In genomic region chr6:101997629-101998028, GRCm38 (mm10) we compare ENCODE assay signal across 12 mouse cellular contexts.
DNase-seq lines count a peak whose midpoint lies in the region; ATAC-seq and TF ChIP-seq lines count a peak whose summit lies in the region.
"Had no signal": no experiment of that assay in that cellular context is flagged by ENCODE, and none has a peak within 500 bp of the region (broad histone marks: within the 10 kb centered on the region; RNA-seq: fewer than 3 reads in every experiment).

No protein-coding gene starts in this region.

- H3K36me3 ChIP-seq in hindbrain, embryonic 13.5 days = no peaks in the 10 kb centered on the region
- no peaks in the 10 kb centered on the region for H3K36me3 ChIP-seq in hindbrain, embryonic 14.5 days (replicated peaks; ENCODE audit: control insufficient read depth, insufficient read depth)
- H3K36me3 ChIP-seq in heart, embryonic 13.5 days = no peaks in the 10 kb centered on the region
- H3K36me3 ChIP-seq: liver, embryonic 15.5 days had no signal

- H3K27me3 ChIP-seq in hindbrain, embryonic 13.5 days = no peaks in the 10 kb centered on the region
- no peaks in the 10 kb centered on the region for H3K27me3 ChIP-seq in hindbrain, embryonic 14.5 days (ENCODE audit: control insufficient read depth, insufficient read depth, low read length)
- no peaks in the 10 kb centered on the region for H3K27me3 ChIP-seq in heart, embryonic 13.5 days (replicated peaks)
- H3K27me3 ChIP-seq: liver, embryonic 15.5 days had no signal

- H3K9me3 ChIP-seq in hindbrain, embryonic 13.5 days = no peaks in the 10 kb centered on the region
- H3K9me3 ChIP-seq in hindbrain, embryonic 14.5 days (ENCODE audit: control insufficient read depth, low read length) = no peaks in the 10 kb centered on the region
- no peaks in the 10 kb centered on the region for H3K9me3 ChIP-seq in heart, embryonic 13.5 days
- H3K9me3 ChIP-seq: liver, embryonic 15.5 days had no signal

- 0 out of 2 replicates have a peak, but pooled peaks cover 3% of the 10 kb centered on the region for H3K4me1 ChIP-seq in hindbrain, embryonic 13.5 days (replicated peaks)
- H3K4me1 ChIP-seq in hindbrain, embryonic 14.5 days (replicated peaks; ENCODE audit: control insufficient read depth, insufficient read depth, low read length) = peaks cover 4% of the 10 kb centered on the region; the same call in 1 of the 2 replicates
- peaks cover 2% of the 10 kb centered on the region; the same call in 1 of the 2 replicates for H3K4me1 ChIP-seq in bone marrow macrophage, adult 2 months (ENCODE audit: control insufficient read depth, insufficient read depth, low read length)
- 0 out of 2 replicates have a peak, but pooled peaks cover 5% of the 10 kb centered on the region for H3K4me1 ChIP-seq in heart, embryonic 13.5 days
- H3K4me1 ChIP-seq: liver, embryonic 15.5 days had no signal

- H3K4me2 ChIP-seq in hindbrain, embryonic 13.5 days = no peak overlapping the region
- H3K4me2 ChIP-seq in hindbrain, embryonic 14.5 days (replicated peaks) = no peak overlapping the region
- H3K4me2 ChIP-seq in heart, embryonic 13.5 days = no peak overlapping the region
- H3K4me2 ChIP-seq: liver, embryonic 15.5 days had no signal

- DNase-seq in hindbrain, embryonic 14.5 days (ENCODE audit: low spot score) = no peak
- DNase-seq in brain, adult 2 months (ENCODE audit: low read depth, low spot score) = peak; percentile 61
- no peak for DNase-seq in gastrocnemius, adult 8-10 months (ENCODE audit: low spot score in 2 of 2)
- no peak for DNase-seq in layer of hippocampus, postnatal 25 days (ENCODE audit: extremely low spot score in 1 of 2, low spot score in 1 of 2)
- DNase-seq in layer of hippocampus, adult 2 months (ENCODE audit: low spot score in 2 of 2) = no peak
- DNase-seq: gastrocnemius, adult 2 months; kidney, postnatal 25 days; spleen, adult 18-20 months had no signal

- no peak overlapping the region for H3K27ac ChIP-seq in hindbrain, embryonic 13.5 days
- H3K27ac ChIP-seq in hindbrain, embryonic 14.5 days = no peak overlapping the region
- H3K27ac ChIP-seq in bone marrow macrophage, adult 2 months (ENCODE audit: insufficient read depth, low read depth, low read length) = peak overlapping the region; percentile 40
- peak overlapping the region; percentile 71 for H3K27ac ChIP-seq in heart, embryonic 13.5 days (replicated peaks)
- H3K27ac ChIP-seq in layer of hippocampus, adult 2 months = no peak overlapping the region
- H3K27ac ChIP-seq: gastrocnemius, adult 2 months; liver, embryonic 15.5 days had no signal

- 46% methylated on average over 5 of the region's 5 CpGs for WGBS in hindbrain, embryonic 13.5 days
- 38% methylated on average over 5 of the region's 5 CpGs for WGBS in hindbrain, embryonic 14.5 days
- WGBS in heart, embryonic 13.5 days = 30% methylated on average over 5 of the region's 5 CpGs

- no peak overlapping the region for H3K4me3 ChIP-seq in hindbrain, embryonic 13.5 days
- no peak overlapping the region for H3K4me3 ChIP-seq in hindbrain, embryonic 14.5 days (replicated peaks; ENCODE audit: low read length)
- H3K4me3 ChIP-seq in bone marrow macrophage, adult 2 months (ENCODE audit: insufficient read depth, low read length) = no peak overlapping the region
- H3K4me3 ChIP-seq in heart, embryonic 13.5 days = no peak overlapping the region
- H3K4me3 ChIP-seq in layer of hippocampus, adult 2 months = no peak overlapping the region
- H3K4me3 ChIP-seq: gastrocnemius, adult 2 months; liver, embryonic 15.5 days had no signal

- ATAC-seq in hindbrain, embryonic 13.5 days (ENCODE audit: low FRiP score) = 0 out of 2 replicates have a peak, but pooled peaks have one; percentile 32
- no peak for ATAC-seq in hindbrain, embryonic 14.5 days (ENCODE audit: low FRiP score)
- ATAC-seq in heart, embryonic 13.5 days (ENCODE audit: extremely low read depth, insufficient number of reproducible peaks, low FRiP score, low TSS enrichment) = no peak

- no peak overlapping the region for H3K9ac ChIP-seq in hindbrain, embryonic 13.5 days
- no peak overlapping the region for H3K9ac ChIP-seq in hindbrain, embryonic 14.5 days
- no peak overlapping the region for H3K9ac ChIP-seq in heart, embryonic 13.5 days
- H3K9ac ChIP-seq: liver, embryonic 15.5 days had no signal

- no peak for TF ChIP-seq CTCF in bone marrow macrophage, adult 2 months (IDR thresholded peaks at IDR 0.05; ENCODE audit: low read depth, low read length)
- no peak for TF ChIP-seq CTCF in layer of hippocampus, adult 2 months (conservative IDR thresholded peaks at IDR 0.05)

- no peak for TF ChIP-seq POLR2A in bone marrow macrophage, adult 2 months (IDR thresholded peaks at IDR 0.05; ENCODE audit: borderline replicate concordance, low read depth, low read length)

Comparison
In these comparisons a context has a peak if more than half of its experiments do, and no peak if none do; other contexts are left out.
1. H3K27ac ChIP-seq: peak in bone marrow macrophage, adult 2 months (single experiment) and heart, embryonic 13.5 days (single experiment); none in hindbrain, embryonic 13.5 days (single experiment), hindbrain, embryonic 14.5 days (single experiment) and layer of hippocampus, adult 2 months (single experiment).